Mouse (Mus musculus) E14TG2a.4 (cell line): Measurements from ENCODE around the gene Ccdc137.

ENCODE experiments used
- CTCF ChIP-seq: conservative IDR thresholded peaks from 2 replicates; pipeline ENCODE4 v1.5.1; 2014; ENCODE audit warnings: low read length
- NANOG ChIP-seq: IDR thresholded peaks from 2 replicates; pipeline ENCODE4 v1.6.1; 2014; ENCODE audit warnings: borderline replicate concordance, low read length, mixed read lengths

DNA sequence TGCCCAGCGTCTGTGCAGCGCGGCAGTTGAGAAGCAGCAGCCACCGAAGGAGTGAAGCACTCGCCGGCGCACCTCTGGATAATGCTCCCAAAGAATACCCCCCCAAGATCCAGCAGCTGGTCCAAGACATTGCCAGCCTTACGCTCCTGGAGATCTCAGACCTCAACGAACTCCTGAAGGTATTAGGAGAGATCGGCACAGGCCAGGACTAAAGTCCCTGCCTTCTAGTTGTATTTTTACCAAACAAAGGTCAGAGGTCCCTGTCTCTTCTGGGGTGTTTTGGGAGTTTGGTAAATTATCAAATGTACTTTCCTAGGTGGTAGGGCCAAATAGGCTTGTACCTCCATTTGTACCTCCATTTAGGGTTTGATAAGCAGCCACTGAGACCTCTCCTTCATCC, 27.3 kb downstream of the Ccdc137 start:
- no peak for TF ChIP-seq CTCF
- TF ChIP-seq NANOG = no peak
